Mouse (Mus musculus): ENCODE measurements around the gene Eef2.

DNA sequence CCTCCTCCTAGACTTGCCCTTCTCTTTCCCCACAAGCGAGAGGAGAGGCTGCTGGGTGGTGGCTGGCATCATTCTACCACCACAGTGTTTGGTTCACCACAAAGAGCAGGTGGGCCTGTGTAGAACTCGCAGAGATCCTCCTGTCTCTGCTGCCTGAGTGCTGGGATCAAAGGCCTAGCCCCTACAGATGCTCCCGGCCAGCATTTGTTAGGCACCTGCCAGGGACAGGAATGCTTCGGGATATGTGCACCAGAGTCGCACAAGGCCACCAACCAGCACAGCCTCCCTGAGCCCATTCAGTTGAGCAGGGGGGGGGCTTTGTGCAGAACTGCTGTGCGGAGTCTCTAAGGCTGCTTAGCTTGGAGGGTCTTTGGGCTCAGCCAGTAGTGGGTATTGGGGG lies 31.1 kb upstream of the Eef2 start:
- TF ChIP-seq POLR2A (IDR thresholded peaks at IDR 0.05; ENCODE audit: borderline replicate concordance, control insufficient read depth, low read depth, low read length) (no peak), CTCF (IDR thresholded peaks at IDR 0.05; ENCODE audit: control insufficient read depth, insufficient read depth, low read length) (no peak)

Data from bone marrow, adult 2 months (tissue).